Mouse (Mus musculus) stomach, embryonic 15.5 days (tissue): ENCODE results near the gene Dgkh. TPM values are rescaled to one million over a fixed set of nuclear protein-coding genes. Genes with fewer than 3 reads are reported as not detected.

Experiments used
- ATAC-seq: fragments of 200-750 bp; cut with Nextera tagmentation; 2 replicates; pipeline ENCODE4 v1.8.0; 2017; ENCODE audit warnings: low read depth, moderate number of reproducible peaks, moderate TSS enrichment; ENCODE audit not compliant: insufficient read depth, low FRiP score
- H3K27ac ChIP-seq: fragments of 300-500 bp; sonication (generic); 2 replicates; pipeline ENCODE4 v1.5.1; 2015; ENCODE audit warnings: mild to moderate bottlenecking, inconsistent platforms
- H3K27me3 ChIP-seq: fragments of 300-500 bp; sonication (generic); replicated peaks from 2 replicates; pipeline ENCODE4 v1.6.1; 2015; ENCODE audit warnings: inconsistent platforms
- H3K36me3 ChIP-seq: fragments of 300-500 bp; sonication (generic); 2 replicates; pipeline ENCODE4 v1.6.1; 2015; ENCODE audit warnings: inconsistent platforms
- H3K4me1 ChIP-seq: fragments of 300-500 bp; sonication (generic); 2 replicates; pipeline ENCODE4 v1.6.1; 2015; ENCODE audit warnings: inconsistent platforms
- H3K4me2 ChIP-seq: fragments of 300-500 bp; sonication (generic); 2 replicates; pipeline ENCODE4 v1.6.1; 2015; ENCODE audit warnings: mild to moderate bottlenecking, inconsistent platforms
- H3K4me3 ChIP-seq: fragments of 300-500 bp; sonication (generic); replicated peaks from 2 replicates; pipeline ENCODE4 v1.5.1; 2015; ENCODE audit warnings: inconsistent platforms
- H3K9ac ChIP-seq: fragments of 300-500 bp; sonication (generic); 2 replicates; pipeline ENCODE4 v1.6.1; 2015; ENCODE audit warnings: inconsistent platforms
- H3K9me3 ChIP-seq: fragments of 300-500 bp; sonication (generic); 2 replicates; pipeline ENCODE4 v1.6.1; 2016; ENCODE audit warnings: inconsistent platforms
- WGBS: fragments of 180-500 bp; shearing (Covaris S2); methylation state at CpG from one replicate; pipeline ENCODE4 v1.1.7; 2015; 5-methylcytosine and 5-hydroxymethylcytosine counted together
- polyA plus RNA-seq: library from polyadenylated mRNA; unstranded; fragments of >200 nt; fragmentation: Nextera tagmentation; extraction: Ambion mirVana; gene quantifications from 2 replicates; pipeline ENCODE4 v1.2.1, GENCODE M21; 2015

Dgkh gene
- polyA plus RNA-seq, 1 experiment from 2014 or later = 1.7 TPM

DNA sequence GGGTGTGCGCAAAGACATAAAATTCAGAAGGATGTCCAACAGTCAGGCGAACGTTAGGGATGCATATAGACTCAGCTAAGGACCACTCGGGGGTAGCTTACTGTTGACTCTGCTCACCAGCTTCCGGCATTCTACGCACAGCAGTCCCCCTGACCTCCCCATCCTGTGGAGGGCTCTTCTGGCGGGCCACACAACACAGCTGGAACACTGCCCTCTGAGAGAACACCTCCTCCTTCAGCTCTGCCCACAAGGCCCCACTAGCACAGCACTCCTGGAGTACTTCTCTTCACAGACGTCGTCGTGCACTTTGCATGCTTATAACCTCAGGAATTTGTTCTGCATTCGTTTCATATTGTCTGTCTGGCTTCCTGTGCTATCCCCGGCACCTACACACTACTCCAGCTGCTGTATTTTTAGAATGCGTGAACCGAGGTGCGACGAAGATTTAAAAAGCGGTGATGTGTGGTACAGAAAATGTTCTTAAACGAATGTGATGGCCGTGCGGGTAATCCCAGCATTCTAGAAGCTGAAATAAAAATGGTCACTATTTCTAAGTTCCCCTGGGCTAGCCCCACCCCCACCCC lies 19.9 kb downstream of the Dgkh start:
- 58% methylated on average over 20 of the region's 20 CpGs for WGBS
- H3K4me3 ChIP-seq = no peak overlapping the region
- no peak for ATAC-seq

DNA sequence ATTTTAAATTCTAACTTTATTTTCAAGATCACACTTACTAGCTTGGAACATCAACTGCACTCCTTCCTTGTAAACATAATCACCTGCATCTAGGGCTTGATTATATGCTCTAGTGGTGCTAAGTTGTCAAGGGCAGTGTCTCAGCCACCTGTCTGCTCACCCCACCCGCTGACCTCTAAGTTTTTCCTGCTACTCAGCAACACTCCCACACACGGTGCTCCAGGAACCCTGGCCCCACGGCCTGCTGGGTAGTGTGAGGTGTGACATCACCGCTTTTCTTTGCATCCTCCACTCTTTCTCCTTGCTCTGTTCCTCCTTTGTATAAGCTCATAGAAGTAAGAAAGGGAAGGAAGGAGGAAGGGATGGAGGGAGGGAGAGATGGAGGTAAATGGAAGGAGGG lies 21.9 kb downstream of the Dgkh start:
- H3K27me3 ChIP-seq = no peaks in the 10 kb centered on the region
- no peak overlapping the region for H3K4me3 ChIP-seq
- H3K4me2 ChIP-seq = no peak overlapping the region
- 68% methylated on average over 4 of the region's 4 CpGs for WGBS
- H3K9me3 ChIP-seq = no peaks in the 10 kb centered on the region
- no peak for ATAC-seq
- no peak overlapping the region for H3K9ac ChIP-seq
- H3K27ac ChIP-seq = no peak overlapping the region
- no peaks in the 10 kb centered on the region for H3K36me3 ChIP-seq
- no peaks in the 10 kb centered on the region for H3K4me1 ChIP-seq

More for the DNA sequence above, 19.9 kb downstream of the Dgkh start:
- no peak overlapping the region for H3K9ac ChIP-seq
- no peak overlapping the region for H3K27ac ChIP-seq
- H3K27me3 ChIP-seq = no peaks in the 10 kb centered on the region
- H3K9me3 ChIP-seq = no peaks in the 10 kb centered on the region
- H3K4me1 ChIP-seq = no peaks in the 10 kb centered on the region
- H3K4me2 ChIP-seq = no peak overlapping the region
- H3K36me3 ChIP-seq = no peaks in the 10 kb centered on the region

DNA sequence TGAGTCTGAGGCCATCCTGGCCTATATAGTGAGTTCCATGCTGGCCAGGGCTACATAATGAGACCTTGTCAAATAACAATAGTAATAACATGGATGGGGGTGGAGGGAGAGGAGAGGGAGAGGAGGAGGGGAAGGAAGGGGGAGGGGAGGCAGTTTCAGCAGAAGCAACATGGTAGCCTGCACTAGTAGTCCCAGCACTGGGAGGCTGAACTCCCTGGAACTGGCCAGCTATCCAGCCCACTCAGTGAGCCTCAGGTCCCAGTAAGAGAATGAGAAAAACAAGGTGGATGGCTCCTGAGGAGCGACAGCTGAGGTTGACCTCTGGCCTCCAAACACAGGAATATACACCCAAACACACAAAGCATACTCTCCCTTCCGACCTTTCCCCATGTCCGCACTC lies 27.0 kb downstream of the Dgkh start:
- 0 out of 2 replicates have a peak, but pooled peaks cover 11% of the 10 kb centered on the region for H3K4me1 ChIP-seq
- no peak overlapping the region for H3K4me3 ChIP-seq
- H3K36me3 ChIP-seq = no peaks in the 10 kb centered on the region
- WGBS = 76% methylated on average over 3 of the region's 3 CpGs
- no peaks in the 10 kb centered on the region for H3K9me3 ChIP-seq
- no peaks in the 10 kb centered on the region for H3K27me3 ChIP-seq
- no peak overlapping the region for H3K4me2 ChIP-seq
- H3K27ac ChIP-seq = no peak overlapping the region
- no peak overlapping the region for H3K9ac ChIP-seq
- ATAC-seq = no peak

DNA sequence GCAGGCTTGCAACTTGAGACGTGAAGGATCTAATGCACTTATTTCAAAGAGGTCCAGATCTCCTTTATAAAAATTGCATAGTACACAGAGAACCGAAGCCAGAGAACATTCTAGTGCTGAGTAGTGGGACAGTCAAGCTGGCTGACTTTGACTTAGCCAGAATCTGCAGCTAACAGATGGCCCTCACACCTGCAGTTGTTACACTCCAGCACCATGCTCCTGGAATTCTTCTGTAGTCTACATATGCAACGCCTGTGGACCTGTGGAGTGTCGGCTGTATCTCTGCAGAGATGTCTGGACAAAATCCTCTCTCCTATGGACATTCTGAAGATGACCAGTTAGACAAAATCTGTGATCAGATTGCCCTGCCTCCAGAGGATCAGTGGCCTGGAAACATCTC lies 28.6 kb downstream of the Dgkh start:
- WGBS = 81% methylated on average over 4 of the region's 4 CpGs
- peaks cover 17% of the 10 kb centered on the region; the same call in 1 of the 2 replicates for H3K4me1 ChIP-seq
- no peak overlapping the region for H3K27ac ChIP-seq
- H3K4me3 ChIP-seq = no peak overlapping the region
- no peaks in the 10 kb centered on the region for H3K36me3 ChIP-seq
- no peak overlapping the region for H3K4me2 ChIP-seq
- H3K27me3 ChIP-seq = no peaks in the 10 kb centered on the region
- ATAC-seq = no peak
- H3K9ac ChIP-seq = no peak overlapping the region
- no peaks in the 10 kb centered on the region for H3K9me3 ChIP-seq

DNA sequence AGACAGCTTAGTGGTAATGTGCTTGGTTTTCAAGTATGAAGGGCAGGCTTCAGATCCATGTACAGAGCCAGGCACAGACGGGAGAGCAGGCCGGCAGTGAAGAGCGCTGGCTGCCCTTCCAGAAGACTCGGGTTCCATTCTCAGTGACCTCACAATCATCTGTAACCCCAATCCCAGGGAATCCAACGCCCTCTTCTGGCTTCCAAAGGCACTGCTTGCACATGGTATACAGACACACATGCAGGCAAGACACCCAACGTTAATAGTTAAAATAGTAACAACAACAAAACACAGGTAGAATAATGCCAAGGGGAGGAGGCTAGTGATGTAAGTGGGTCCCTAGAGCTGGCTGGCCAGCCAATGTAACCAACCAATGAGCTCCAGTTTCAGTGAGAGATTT lies 29.2 kb downstream of the Dgkh start:
- H3K4me1 ChIP-seq = peaks cover 17% of the 10 kb centered on the region; the same call in 1 of the 2 replicates
- ATAC-seq = no peak
- H3K27ac ChIP-seq = no peak overlapping the region
- H3K4me3 ChIP-seq = no peak overlapping the region
- no peaks in the 10 kb centered on the region for H3K9me3 ChIP-seq
- WGBS = 85% methylated on average over 6 of the region's 6 CpGs
- no peaks in the 10 kb centered on the region for H3K36me3 ChIP-seq
- H3K9ac ChIP-seq = no peak overlapping the region
- no peaks in the 10 kb centered on the region for H3K27me3 ChIP-seq
- H3K4me2 ChIP-seq = no peak overlapping the region

DNA sequence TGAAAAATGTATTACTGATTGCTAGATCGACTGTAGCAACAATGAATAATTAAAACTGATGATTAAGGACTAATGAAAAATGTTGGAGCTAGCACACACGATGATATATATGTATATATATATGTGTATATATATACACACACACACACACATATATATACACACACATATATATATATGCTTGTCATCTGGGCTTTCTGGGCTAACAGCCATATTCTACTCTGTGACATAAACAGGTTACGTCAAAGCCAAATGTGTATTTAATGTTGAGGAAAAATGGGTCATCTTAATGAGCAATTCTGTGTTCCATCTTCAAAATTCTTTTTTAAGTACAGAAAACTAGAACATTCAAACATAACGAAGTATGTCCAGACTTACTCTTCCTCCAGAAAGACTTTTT lies 30.5 kb downstream of the Dgkh start:
- H3K4me3 ChIP-seq = no peak overlapping the region
- no peak overlapping the region for H3K4me2 ChIP-seq
- H3K27me3 ChIP-seq = no peaks in the 10 kb centered on the region
- 42% methylated on average over 4 of the region's 4 CpGs for WGBS
- peaks cover 17% of the 10 kb centered on the region; the same call in 1 of the 2 replicates for H3K4me1 ChIP-seq
- no peak overlapping the region; the same call in 1 of the 2 replicates for H3K27ac ChIP-seq
- H3K36me3 ChIP-seq = no peaks in the 10 kb centered on the region
- H3K9me3 ChIP-seq = no peaks in the 10 kb centered on the region
- no peak; the same call in 1 of the 2 replicates for ATAC-seq
- H3K9ac ChIP-seq = no peak overlapping the region

DNA sequence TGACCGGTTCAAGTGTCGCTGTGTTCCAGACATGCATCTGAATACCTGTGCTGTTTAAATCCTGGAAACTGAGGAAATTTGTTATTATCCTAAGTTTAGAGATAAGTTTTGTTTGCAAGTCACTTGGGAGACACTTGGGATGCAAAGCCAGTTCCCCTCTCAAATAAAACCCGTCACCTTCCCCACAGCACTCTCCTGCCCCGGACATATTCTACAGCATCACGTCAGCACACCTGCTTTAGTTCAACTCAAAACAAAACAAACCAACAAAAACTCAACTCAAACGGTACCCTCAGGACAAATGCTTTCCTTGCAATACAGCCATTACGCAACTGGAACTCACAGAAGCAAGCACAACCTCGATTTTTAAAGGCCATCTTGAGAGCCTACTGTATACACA lies 31.1 kb downstream of the Dgkh start:
- Histone ChIP-seq H3K4me2 (no peak overlapping the region), H3K36me3 (no peaks in the 10 kb centered on the region), H3K27me3 (no peaks in the 10 kb centered on the region), H3K4me1 (peaks cover 17% of the 10 kb centered on the region; the same call in 1 of the 2 replicates), H3K4me3 (no peak overlapping the region), H3K9me3 (no peaks in the 10 kb centered on the region), H3K27ac (peak overlapping the region; percentile 61; the same call in 1 of the 2 replicates), H3K9ac (no peak overlapping the region)
- no peak for ATAC-seq
- 44% methylated on average over 8 of the region's 8 CpGs for WGBS

DNA sequence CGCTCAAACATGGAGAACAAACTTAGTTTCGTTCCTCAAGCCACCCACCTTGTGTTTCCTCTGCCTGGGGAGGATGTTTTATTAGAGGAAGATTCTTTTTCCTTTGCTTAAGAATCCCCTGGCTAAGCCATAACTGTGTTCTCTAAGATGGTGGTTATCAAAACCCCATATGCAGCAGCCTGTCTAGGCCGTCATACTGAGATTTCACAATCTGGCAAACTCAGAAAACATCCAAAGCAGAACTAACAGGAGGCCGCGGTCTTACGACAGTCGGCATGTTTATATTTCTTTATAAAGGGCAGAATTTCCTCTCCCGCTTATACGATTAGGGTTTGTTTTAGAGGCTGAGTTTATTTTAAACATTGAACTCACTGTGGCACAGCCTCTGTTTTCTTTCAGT lies 31.5 kb downstream of the Dgkh start:
- Histone ChIP-seq H3K4me1 (peaks cover 17% of the 10 kb centered on the region; the same call in 1 of the 2 replicates), H3K27me3 (no peaks in the 10 kb centered on the region), H3K9ac (no peak overlapping the region), H3K4me3 (no peak overlapping the region), H3K4me2 (no peak overlapping the region), H3K36me3 (no peaks in the 10 kb centered on the region), H3K9me3 (no peaks in the 10 kb centered on the region), H3K27ac (peak overlapping the region; percentile 61)
- WGBS = 46% methylated on average over 9 of the region's 9 CpGs
- ATAC-seq = no peak

DNA sequence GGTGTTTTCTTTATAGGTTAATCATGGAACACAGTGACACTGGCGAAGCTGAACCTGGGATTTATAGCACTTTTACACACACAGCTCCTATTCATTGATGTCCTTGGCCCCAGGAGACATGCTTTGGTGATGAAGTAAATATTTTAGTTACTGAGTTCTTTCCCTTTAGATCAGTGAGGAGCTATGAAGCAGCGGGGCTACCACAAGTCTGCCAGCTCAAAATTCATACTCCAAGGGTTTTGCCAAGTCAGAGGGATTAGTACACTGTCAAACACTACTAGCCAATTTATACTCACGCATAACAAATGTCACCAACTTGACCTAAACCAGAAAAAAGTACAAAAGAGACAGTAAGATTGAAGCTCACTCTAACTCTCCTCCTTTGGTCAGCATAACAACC lies 32.9 kb downstream of the Dgkh start:
- Histone ChIP-seq H3K4me2 (no peak overlapping the region), H3K4me1 (peaks cover 17% of the 10 kb centered on the region; the same call in 1 of the 2 replicates), H3K9me3 (no peaks in the 10 kb centered on the region), H3K9ac (no peak overlapping the region), H3K36me3 (no peaks in the 10 kb centered on the region), H3K27me3 (no peaks in the 10 kb centered on the region), H3K4me3 (no peak overlapping the region), H3K27ac (0 out of 2 replicates have a peak overlapping the region, but pooled peaks have one; percentile 21)
- 55% methylated on average over 3 of the region's 3 CpGs for WGBS
- no peak for ATAC-seq

DNA sequence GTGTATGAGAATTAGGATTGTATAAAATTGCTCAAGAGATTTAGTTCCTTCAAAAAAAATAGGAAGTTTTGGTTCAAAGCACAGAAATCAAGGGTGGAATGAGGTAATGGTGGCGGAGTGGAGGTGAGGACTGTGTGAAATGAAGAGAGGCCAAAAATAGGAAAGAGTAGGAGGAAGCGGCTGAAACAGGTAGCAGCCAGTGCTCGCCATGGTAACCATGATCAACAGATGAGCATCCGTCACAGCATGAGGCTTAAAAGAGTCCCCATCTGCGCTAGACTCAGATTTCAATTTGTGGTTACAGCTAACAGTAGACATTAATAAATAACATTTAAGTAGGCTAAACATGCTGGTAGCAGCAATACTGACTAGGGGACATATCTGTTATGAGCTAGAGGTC lies 33.4 kb downstream of the Dgkh start:
- no peaks in the 10 kb centered on the region for H3K9me3 ChIP-seq
- no peak overlapping the region for H3K4me2 ChIP-seq
- no peaks in the 10 kb centered on the region for H3K36me3 ChIP-seq
- H3K4me3 ChIP-seq = no peak overlapping the region
- no peak overlapping the region for H3K9ac ChIP-seq
- 74% methylated on average over 5 of the region's 5 CpGs for WGBS
- H3K4me1 ChIP-seq = peaks cover 17% of the 10 kb centered on the region; the same call in 1 of the 2 replicates
- H3K27me3 ChIP-seq = no peaks in the 10 kb centered on the region
- H3K27ac ChIP-seq = no peak overlapping the region
- no peak for ATAC-seq

DNA sequence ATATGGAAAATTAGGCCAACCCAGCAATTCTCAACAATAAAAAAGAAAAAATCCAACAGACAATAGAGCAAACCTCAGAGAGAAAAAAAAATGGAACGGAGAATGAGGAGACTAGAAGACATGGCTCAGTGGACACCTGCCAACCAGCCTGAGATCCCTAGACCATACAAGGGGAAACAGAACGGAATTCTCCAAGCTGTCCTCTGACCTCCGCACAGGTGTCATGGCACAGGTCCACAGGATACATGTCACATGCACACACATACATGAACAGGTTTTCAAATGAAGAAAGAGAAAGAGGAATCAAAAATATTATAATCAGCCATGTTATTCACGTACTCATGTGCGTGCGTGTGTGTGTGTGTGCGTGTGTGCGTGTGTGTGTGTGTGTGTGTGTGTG lies 38.5 kb downstream of the Dgkh start:
- WGBS = 92% methylated on average over 8 of the region's 8 CpGs
- no peaks in the 10 kb centered on the region for H3K36me3 ChIP-seq
- no peak overlapping the region for H3K4me3 ChIP-seq
- H3K27ac ChIP-seq = no peak overlapping the region
- no peaks in the 10 kb centered on the region for H3K27me3 ChIP-seq
- H3K9me3 ChIP-seq = no peaks in the 10 kb centered on the region
- H3K4me2 ChIP-seq = no peak overlapping the region
- no peaks in the 10 kb centered on the region for H3K4me1 ChIP-seq
- no peak for ATAC-seq
- H3K9ac ChIP-seq = no peak overlapping the region

DNA sequence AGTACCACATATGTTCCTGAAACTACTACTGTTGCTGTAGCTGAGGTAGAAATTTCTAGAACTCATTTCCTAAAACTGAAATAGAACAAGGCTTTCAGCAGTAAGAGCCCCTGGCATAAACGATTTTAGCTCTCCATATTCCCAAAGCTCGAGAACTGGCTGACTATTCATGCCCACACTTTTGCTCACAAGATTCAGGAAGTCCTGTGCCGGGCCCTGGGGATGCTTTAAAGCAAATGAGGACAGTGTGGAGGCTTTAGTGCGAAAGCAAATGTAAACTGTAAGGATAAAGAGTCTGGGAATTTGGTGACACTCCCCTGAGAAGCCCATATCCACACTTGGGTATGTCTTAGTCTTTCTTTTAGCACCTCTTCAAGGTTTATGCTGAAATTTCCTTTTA lies 40.0 kb downstream of the Dgkh start:
- no peaks in the 10 kb centered on the region for H3K27me3 ChIP-seq
- H3K4me1 ChIP-seq = no peaks in the 10 kb centered on the region
- no peak overlapping the region for H3K4me3 ChIP-seq
- H3K9ac ChIP-seq = no peak overlapping the region
- no peak overlapping the region for H3K27ac ChIP-seq
- no peaks in the 10 kb centered on the region for H3K36me3 ChIP-seq
- WGBS = 45% methylated on average over 4 of the region's 4 CpGs
- no peak for ATAC-seq
- H3K9me3 ChIP-seq = no peaks in the 10 kb centered on the region
- no peak overlapping the region for H3K4me2 ChIP-seq
